Mouse (Mus musculus) ES-Bruce4 (cell line): ENCODE measurements around the gene Jund.

ENCODE experiments used
- CTCF ChIP-seq: IDR thresholded peaks from one replicate; pipeline ENCODE4 v1.8.1; 2011; ENCODE audit warnings: low read depth, low read length
- POLR2A ChIP-seq: IDR thresholded peaks from one replicate; pipeline ENCODE4 v1.8.1; 2011; ENCODE audit warnings: low read length; ENCODE audit not compliant: insufficient read depth

GRCm38 (mm10) chr8:70671615-70672324 is 27.0 kb upstream of the Jund start:
- TF ChIP-seq CTCF (no peak), POLR2A (no peak)
